Mouse (Mus musculus): ENCODE data around the gene Gm4858. TPM values are rescaled to one million over a fixed set of nuclear protein-coding genes. Genes with fewer than 3 reads are reported as not detected.
"Not testable (repeated sequence)": the region's sequence is repeated elsewhere in the genome, so short reads cannot be mapped to it uniquely, and the experiment has no call there.

The Gm4858 gene
- polyA plus RNA-seq (2016; fragmentation: Nextera tagmentation; extraction: Ambion mirVana) = not detected in 2 replicates

DNA sequence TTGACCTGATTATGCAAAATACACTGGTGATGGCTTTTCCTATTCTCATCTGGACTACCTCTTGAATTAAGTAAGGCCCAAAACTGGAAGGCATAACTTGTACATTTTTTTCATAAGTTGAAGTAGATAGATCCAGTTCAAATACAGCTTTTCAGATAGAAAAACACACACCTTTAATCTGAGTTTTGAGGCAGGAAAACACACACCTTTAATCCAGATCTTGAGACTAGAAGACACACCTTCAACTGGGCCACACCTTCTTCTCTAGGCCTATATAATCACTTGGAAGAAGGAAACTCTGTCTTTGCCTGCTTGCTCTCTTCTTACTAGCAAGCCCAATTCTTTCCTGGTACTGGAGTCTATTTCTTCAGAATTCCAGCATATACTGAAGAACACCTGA, at the start of gene Gm4858:
Gene Gm4858, plus strand, starts transcription at position 301 of the 400 bp plus-strand sequence.
- not testable (repeated sequence) for H3K27me3 ChIP-seq (ENCODE audit: insufficient read depth, poor library complexity, severe bottlenecking); H3K27ac ChIP-seq; DNase-seq (ENCODE audit: low spot score); H3K36me3 ChIP-seq; H3K9me3 ChIP-seq; H3K4me3 ChIP-seq; H3K4me1 ChIP-seq

DNA sequence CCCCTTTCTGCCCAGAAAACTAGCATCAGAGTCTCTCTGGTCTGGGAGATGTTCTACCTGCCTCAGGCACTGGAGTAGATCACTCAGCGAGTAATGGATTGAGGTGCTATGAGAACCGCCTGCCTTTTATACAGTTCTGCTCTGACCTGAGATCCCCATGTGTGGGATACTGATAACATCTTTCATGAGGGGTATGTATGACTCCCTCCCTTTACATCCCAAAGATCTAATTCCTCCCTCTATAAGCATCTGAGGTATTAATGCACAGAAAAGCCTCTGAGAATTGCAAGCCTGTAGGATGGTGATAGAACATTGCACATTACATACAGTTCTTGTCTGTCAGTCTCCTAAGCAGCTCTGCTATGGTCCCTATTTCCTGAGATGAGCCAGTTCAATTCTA, 49.7 kb upstream of the Gm4858 start, which contains the start of gene Lce1m:
Gene Lce1m, minus strand, starts transcription at position 101 of the 400 bp plus-strand sequence.
- 79% methylated on average over 2 of the region's 2 CpGs for WGBS
- Histone ChIP-seq H3K4me1 (0 out of 2 replicates have a peak, but pooled peaks cover 8% of the 10 kb centered on the region), H3K27me3 (ENCODE audit: insufficient read depth, poor library complexity, severe bottlenecking) (peaks cover 9% of the 10 kb centered on the region), H3K27ac (no peak within 1 kb of the TSS), H3K4me3 (no peak within 1 kb of the TSS), H3K36me3 (no peaks in the 10 kb centered on the region), H3K9me3 (no peaks in the 10 kb centered on the region)
- DNase-seq (ENCODE audit: low spot score) = no peak

DNA sequence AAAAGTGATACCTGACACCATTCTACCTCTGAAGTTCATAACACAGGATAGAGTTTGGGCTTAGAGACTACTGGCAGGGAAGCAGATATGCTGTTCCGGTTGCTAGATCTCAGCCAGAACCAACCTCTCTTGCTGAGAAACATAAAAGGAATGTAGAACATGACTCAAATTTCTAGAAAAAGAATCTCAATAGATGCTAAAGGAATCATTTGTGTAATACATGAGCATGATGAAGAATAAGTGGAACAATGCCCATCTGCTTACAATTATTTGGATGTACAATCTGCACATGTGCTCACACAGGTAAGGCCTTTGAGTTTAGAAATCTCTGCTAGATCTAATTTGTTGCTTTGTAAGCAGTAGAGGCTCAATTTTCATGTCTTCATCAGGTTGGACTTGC, 47.5 kb upstream of the Gm4858 start:
- H3K27me3 ChIP-seq (ENCODE audit: insufficient read depth, poor library complexity, severe bottlenecking) = peaks cover 9% of the 10 kb centered on the region

DNA sequence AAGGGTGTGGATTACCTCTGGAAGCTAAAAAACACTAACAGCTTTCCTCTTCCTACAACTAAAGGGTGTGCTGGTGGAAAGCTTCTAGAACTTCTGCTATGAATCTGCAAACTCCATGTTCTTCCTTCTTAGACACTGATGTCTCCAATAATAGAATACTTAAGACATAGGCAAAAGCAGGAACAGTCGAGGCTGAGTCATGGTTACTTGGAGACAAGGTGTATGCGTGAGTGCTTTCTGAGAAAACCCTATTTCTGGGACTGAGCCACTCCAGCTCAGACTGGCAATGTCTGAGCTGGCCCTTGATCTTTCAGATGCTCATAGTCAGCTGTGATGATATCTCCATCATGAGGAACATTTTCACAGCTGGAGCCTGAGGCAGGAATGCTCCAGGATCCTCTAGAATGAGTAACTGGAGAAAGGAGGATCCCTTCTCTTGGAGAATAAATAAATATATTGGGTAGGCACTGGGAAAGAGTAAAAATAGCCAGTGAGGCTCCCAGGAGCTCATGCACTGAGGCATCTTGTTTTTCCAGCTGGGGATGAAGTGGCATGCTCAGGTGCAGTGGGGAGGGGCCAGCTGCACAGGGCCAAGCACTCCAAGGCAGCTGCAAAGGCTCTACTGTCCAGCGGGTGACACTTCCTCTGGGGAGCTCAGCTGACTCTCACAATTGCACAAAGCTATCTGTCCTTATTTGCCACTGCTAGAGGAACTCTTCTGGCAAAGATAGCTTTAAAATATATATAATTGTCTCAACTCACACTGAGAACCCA, 45.0 kb upstream of the Gm4858 start:
- WGBS = 72% methylated on average over 3 of the region's 3 CpGs
- Histone ChIP-seq H3K27ac (no peak overlapping the region), H3K4me1 (0 out of 2 replicates have a peak, but pooled peaks cover 3% of the 10 kb centered on the region), H3K27me3 (ENCODE audit: insufficient read depth, poor library complexity, severe bottlenecking) (no peaks in the 10 kb centered on the region), H3K4me3 (no peak overlapping the region), H3K9me3 (no peaks in the 10 kb centered on the region), H3K36me3 (no peaks in the 10 kb centered on the region)
- no peak for DNase-seq (ENCODE audit: low spot score)

More for the DNA sequence above, 47.5 kb upstream of the Gm4858 start:
- Histone ChIP-seq H3K27ac (no peak overlapping the region), H3K4me3 (no peak overlapping the region), H3K4me1 (0 out of 2 replicates have a peak, but pooled peaks cover 3% of the 10 kb centered on the region), H3K36me3 (no peaks in the 10 kb centered on the region), H3K9me3 (no peaks in the 10 kb centered on the region)
- no peak for DNase-seq (ENCODE audit: low spot score)
- WGBS = 82% methylated on average over 1 of the region's 1 CpGs

DNA sequence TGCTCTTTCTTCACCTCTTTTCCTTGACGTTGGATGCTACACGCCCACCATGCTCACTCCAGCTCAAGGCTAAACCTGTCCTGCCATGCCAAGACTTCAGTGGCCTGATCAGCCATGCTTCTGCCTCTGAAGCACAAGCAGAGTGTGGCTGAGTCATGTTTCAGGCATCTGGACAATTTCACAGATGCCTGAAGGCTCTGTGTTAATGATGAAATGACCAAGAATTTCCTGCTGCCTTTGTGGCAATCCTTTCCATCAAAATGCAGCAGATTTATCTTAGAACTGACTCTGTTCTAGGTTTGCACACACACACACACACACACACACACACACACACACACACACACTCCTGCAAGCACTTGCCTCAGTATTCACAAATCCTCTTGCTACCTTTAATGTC, 43.1 kb upstream of the Gm4858 start:
- no peaks in the 10 kb centered on the region for H3K9me3 ChIP-seq
- H3K27ac ChIP-seq = no peak overlapping the region
- peak; percentile 76 for DNase-seq (ENCODE audit: low spot score)
- H3K4me3 ChIP-seq = no peak overlapping the region
- H3K36me3 ChIP-seq = no peaks in the 10 kb centered on the region
- 0 out of 2 replicates have a peak, but pooled peaks cover 3% of the 10 kb centered on the region for H3K4me1 ChIP-seq
- no peaks in the 10 kb centered on the region for H3K27me3 ChIP-seq (ENCODE audit: insufficient read depth, poor library complexity, severe bottlenecking)
- 56% methylated on average over 2 of the region's 2 CpGs for WGBS

DNA sequence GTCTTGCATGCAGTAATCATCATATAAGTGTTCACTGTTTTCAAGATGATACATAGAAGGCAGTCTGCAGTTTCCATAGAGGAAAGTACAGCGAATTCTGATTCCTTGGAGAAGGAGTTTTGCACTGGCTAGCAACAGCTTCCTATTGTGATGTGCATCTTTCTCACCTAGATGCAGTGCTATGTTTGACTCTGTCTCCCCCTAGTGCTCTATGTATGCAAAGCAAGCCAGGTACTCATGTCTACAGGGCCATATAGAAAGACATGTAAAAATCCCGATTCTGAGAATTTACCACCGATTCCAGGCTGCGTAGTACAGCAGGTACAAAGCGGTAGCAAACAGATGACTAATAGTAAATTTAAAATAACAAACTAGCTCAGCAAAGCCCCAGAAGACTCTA, 37.2 kb upstream of the Gm4858 start:
- Histone ChIP-seq H3K4me3 (no peak overlapping the region), H3K9me3 (no peaks in the 10 kb centered on the region), H3K27ac (no peak overlapping the region), H3K36me3 (no peaks in the 10 kb centered on the region), H3K4me1 (no peaks in the 10 kb centered on the region), H3K27me3 (ENCODE audit: insufficient read depth, poor library complexity, severe bottlenecking) (no peaks in the 10 kb centered on the region)
- DNase-seq (ENCODE audit: low spot score) = no peak
- 58% methylated on average over 5 of the region's 5 CpGs for WGBS

DNA sequence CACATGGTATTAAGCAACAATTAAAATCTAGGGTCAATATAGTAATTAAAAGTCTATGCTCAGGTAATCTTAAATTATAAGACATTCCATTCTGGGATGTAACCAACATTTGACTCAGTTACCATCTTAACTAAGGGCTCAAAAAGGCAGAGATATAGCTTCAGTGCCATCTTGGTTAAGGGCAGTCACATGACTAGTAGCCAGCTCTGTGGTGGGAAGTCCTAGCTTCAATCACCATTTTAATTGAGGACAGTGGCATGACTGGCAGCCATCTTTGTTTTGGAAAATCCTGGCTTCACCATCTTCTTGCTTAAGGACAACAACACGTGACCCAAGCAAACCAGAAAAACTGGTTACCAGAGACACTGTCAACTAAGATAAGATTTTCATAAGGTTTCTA, 18.4 kb upstream of the Gm4858 start:
- DNase-seq (ENCODE audit: low spot score) = no peak
- no peak overlapping the region for H3K4me3 ChIP-seq
- H3K27me3 ChIP-seq (ENCODE audit: insufficient read depth, poor library complexity, severe bottlenecking) = no peaks in the 10 kb centered on the region
- no peaks in the 10 kb centered on the region for H3K4me1 ChIP-seq
- H3K36me3 ChIP-seq = no peaks in the 10 kb centered on the region
- no peak overlapping the region for H3K27ac ChIP-seq
- 79% methylated on average over 1 of the region's 1 CpGs for WGBS
- H3K9me3 ChIP-seq = no peaks in the 10 kb centered on the region

DNA sequence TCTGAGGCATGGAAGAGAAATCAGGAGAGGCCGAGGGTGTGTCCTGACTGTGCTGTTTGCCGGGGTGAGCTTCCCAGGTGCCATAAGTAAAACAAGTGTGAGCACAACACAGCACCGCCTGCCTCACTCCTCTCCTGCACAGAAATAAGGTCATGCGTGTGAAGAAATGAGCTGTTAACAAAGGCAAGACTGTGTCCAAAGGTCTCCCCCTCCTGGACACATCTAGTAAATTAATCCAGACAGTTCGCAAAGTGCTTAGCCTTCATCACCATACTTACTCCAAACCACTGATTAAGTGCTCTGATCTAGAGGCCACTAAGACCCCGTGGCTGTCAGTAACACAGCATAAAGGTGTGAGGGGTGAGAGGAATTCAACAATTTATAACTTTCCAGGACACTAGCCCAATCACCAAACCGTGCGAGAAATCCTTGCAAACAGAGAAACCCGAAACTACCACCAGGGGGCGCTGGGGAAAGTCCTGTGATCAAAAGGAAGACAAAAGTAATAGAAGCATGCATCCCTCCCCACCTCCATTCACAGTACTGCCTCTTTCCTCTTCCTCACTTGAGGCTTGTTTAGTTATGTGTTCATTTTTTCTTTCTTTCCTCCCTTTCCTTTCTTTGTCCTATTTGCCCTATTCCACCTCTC, 15.7 kb upstream of the Gm4858 start:
- Histone ChIP-seq H3K36me3 (no peaks in the 10 kb centered on the region), H3K27ac (no peak overlapping the region), H3K4me1 (no peaks in the 10 kb centered on the region), H3K4me3 (no peak overlapping the region), H3K27me3 (ENCODE audit: insufficient read depth, poor library complexity, severe bottlenecking) (no peaks in the 10 kb centered on the region), H3K9me3 (no peaks in the 10 kb centered on the region)
- no peak for DNase-seq (ENCODE audit: low spot score)
- 52% methylated on average over 10 of the region's 10 CpGs for WGBS

DNA sequence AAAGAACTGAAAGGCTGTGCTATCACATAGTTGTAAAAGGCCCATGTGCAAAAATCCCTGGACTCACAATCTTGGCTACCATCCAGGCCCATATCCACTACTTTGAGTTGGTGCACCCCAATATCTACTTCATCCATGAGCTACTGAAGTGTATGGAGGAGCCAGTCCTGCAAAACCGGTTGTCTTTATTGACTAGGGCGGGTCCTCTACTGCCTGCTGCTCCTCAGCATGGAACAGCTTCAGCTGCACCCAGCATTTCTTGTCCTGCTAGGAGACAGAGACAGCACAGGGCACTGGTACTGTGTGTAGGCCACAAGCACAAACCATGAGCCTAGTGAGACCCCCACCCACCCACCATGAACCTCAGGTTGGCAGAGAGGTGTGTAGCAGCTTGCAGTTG, 18.0 kb downstream of the Gm4858 start:
- Histone ChIP-seq H3K36me3 (no peaks in the 10 kb centered on the region), H3K9me3 (no peaks in the 10 kb centered on the region), H3K4me3 (no peak overlapping the region), H3K4me1 (no peaks in the 10 kb centered on the region), H3K27me3 (ENCODE audit: insufficient read depth, poor library complexity, severe bottlenecking) (no peaks in the 10 kb centered on the region), H3K27ac (no peak overlapping the region)
- no peak for DNase-seq (ENCODE audit: low spot score)
- 68% methylated on average over 2 of the region's 2 CpGs for WGBS

DNA sequence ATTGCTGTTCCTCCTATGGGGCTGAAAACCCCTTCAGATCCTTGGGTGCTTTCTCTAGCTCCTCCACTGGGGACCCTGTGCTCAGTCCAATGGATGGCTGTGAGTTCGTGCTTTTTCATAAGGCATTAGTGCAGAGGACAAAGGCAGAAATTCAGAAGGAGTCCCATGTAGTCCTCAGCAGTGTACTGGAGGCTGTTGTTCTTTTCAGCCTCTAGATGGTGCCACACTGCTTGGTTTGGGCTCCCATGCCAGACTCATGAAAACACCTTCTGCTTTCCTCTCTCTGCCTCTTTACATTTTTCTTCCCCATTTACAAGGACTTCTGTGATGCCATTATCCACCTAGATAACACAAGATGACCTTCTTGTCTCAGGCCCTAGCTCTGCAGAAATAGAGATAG, 25.0 kb downstream of the Gm4858 start:
- H3K36me3 ChIP-seq; DNase-seq (ENCODE audit: low spot score); H3K9me3 ChIP-seq; H3K27ac ChIP-seq; H3K4me3 ChIP-seq; H3K27me3 ChIP-seq (ENCODE audit: insufficient read depth, poor library complexity, severe bottlenecking); H3K4me1 ChIP-seq: not testable (repeated sequence)
- 39% methylated on average over 1 of the region's 1 CpGs for whole genome bisulfite sequencing

DNA sequence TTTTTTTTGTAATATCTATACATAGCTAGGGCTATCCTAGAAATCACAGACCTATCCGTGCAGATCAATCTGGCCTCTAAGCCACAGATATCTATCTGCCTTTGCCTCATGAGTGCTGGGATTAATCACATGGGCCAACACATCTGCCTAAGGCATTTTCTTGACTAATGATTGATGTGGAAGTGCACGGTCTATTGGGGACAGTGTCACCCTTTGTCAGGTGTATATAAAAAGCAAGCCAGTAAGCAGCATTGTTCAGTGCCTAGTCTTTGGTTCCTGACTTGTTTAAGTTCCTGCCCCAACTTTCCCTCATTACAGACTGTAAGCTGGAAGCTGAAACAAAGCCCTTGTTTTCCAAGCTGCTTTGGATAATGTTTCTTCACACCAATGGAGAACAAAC, 27.8 kb downstream of the Gm4858 start:
- Histone ChIP-seq H3K9me3 (no peaks in the 10 kb centered on the region), H3K4me3 (no peak overlapping the region), H3K36me3 (no peaks in the 10 kb centered on the region), H3K27ac (no peak overlapping the region), H3K4me1 (no peaks in the 10 kb centered on the region), H3K27me3 (ENCODE audit: insufficient read depth, poor library complexity, severe bottlenecking) (no peaks in the 10 kb centered on the region)
- 84% methylated on average over 2 of the region's 2 CpGs for WGBS
- no peak for DNase-seq (ENCODE audit: low spot score)

DNA sequence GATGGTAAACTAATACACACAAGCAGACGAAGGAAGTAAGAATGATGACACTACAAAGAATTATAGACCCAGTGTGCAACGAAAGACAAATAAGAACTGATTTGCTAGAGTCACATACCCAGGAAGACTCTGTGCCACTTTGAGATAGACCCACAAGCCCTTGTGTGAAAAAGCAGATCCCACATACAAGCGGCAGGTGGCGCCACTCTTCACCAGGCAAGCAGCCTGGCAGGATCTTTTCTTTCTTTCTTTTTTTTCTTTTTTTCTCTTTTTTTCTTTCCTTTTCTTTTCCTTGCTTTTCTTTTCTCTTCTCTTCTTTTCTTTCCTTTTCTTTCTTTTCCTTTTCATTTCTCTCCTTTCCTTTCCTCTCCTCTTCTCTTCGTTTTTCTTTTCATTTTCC, 43.0 kb downstream of the Gm4858 start:
- no peaks in the 10 kb centered on the region for H3K4me1 ChIP-seq
- no peaks in the 10 kb centered on the region for H3K9me3 ChIP-seq
- no peak overlapping the region for H3K27ac ChIP-seq
- 41% methylated on average over 5 of the region's 5 CpGs for WGBS
- no peaks in the 10 kb centered on the region for H3K36me3 ChIP-seq
- no peak for DNase-seq (ENCODE audit: low spot score)
- H3K4me3 ChIP-seq = no peak overlapping the region
- no peaks in the 10 kb centered on the region for H3K27me3 ChIP-seq (ENCODE audit: insufficient read depth, poor library complexity, severe bottlenecking)

DNA sequence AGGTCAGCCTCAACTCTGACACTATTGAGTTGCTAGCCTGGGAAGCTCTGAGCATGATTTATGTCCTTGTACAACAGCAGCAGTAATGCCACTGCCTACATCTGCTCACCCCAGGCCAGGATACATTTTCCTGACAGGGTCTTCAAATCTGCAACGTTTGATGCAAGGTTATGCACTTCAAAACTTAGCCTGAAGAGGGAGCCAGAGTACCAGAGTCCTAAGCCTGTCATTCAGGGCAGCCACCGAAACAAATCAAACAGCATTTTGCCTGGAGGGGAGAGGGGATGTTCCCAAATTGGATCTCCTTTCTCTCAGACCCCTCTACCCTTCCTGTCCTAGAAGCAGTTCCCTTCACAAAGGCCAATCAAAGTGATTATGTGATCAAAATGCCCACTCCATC, 45.9 kb downstream of the Gm4858 start:
- no peaks in the 10 kb centered on the region for H3K9me3 ChIP-seq
- no peak overlapping the region for H3K4me3 ChIP-seq
- H3K4me1 ChIP-seq = no peaks in the 10 kb centered on the region
- no peak overlapping the region for H3K27ac ChIP-seq
- DNase-seq (ENCODE audit: low spot score) = no peak
- H3K27me3 ChIP-seq (ENCODE audit: insufficient read depth, poor library complexity, severe bottlenecking) = no peaks in the 10 kb centered on the region
- H3K36me3 ChIP-seq = no peaks in the 10 kb centered on the region
- WGBS = 0% methylated on average over 2 of the region's 2 CpGs

All from heart, embryonic 10.5 days (tissue).